Mouse (Mus musculus) adrenal gland, postnatal 14 days (tissue): ENCODE data around the gene Olfr433. TPM values are rescaled to one million over a fixed set of nuclear protein-coding genes. Genes with fewer than 3 reads are reported as not detected.

Experiments
- total RNA-seq: library from RNA; stranded (reverse); gene quantifications from 2 replicates; pipeline ENCODE4 v1.2.3, GENCODE M21; 2021

The Olfr433 gene
- total RNA-seq, 1 experiment from 2014 or later = not detected

Other genes with a start within 250 kb of the Olfr433 start
- 2.1 and 2.7 TPM in 2 replicates for gene Ifi211, start 127.7 kb upstream of the Olfr433 start, total RNA-seq
- 11.5 and 27.3 TPM in 2 replicates for gene Mndal, start 98.2 kb upstream of the Olfr433 start, total RNA-seq
- 10.1 and 20.6 TPM in 2 replicates for gene Ifi203, start 98.0 kb upstream of the Olfr433 start, total RNA-seq
- gene Ifi202b, start 58.0 kb upstream of the Olfr433 start, total RNA-seq = not detected in 2 replicates
- 2.6 and 6.6 TPM in 2 replicates for gene Ifi205, start 8.9 kb upstream of the Olfr433 start, total RNA-seq
- not detected in 2 replicates for gene Olfr432, start 8.5 kb downstream of the Olfr433 start, total RNA-seq
- gene Olfr430, start 25.9 kb downstream of the Olfr433 start, total RNA-seq = not detected in 2 replicates
- gene Olfr429, start 43.6 kb downstream of the Olfr433 start, total RNA-seq = not detected in 2 replicates
- gene Olfr427, start 56.2 kb downstream of the Olfr433 start, total RNA-seq = not detected in 2 replicates
- not detected in 2 replicates for gene Olfr231, start 80.5 kb downstream of the Olfr433 start, total RNA-seq
- gene Olfr424, start 90.8 kb downstream of the Olfr433 start, total RNA-seq = not detected in 2 replicates
- gene Olfr420, start 114.9 kb downstream of the Olfr433 start, total RNA-seq = not detected in 2 replicates
- 4.7 and 8.0 TPM in 2 replicates for gene Spta1, start 132.1 kb downstream of the Olfr433 start, total RNA-seq
- gene Olfr419, start 211.4 kb downstream of the Olfr433 start, total RNA-seq = not detected in 2 replicates